Mouse (Mus musculus): ENCODE measurements around the gene Poc1b. TPM values are rescaled to one million over a fixed set of nuclear protein-coding genes. Genes with fewer than 3 reads are reported as not detected.

Poc1b gene
- polyA plus RNA-seq, 1 experiment from 2014 or later: 20.4 TPM

GRCm38 (mm10) chr10:99115471-99116236, 8.8 kb downstream of the Poc1b start:
- Histone ChIP-seq H3K27me3 (no peaks in the 10 kb centered on the region), H3K4me2 (no peak overlapping the region), H3K9ac (no peak overlapping the region), H3K4me1 (peaks cover 28% of the 10 kb centered on the region), H3K4me3 (no peak overlapping the region), H3K9me3 (no peaks in the 10 kb centered on the region), H3K36me3 (no peaks in the 10 kb centered on the region), H3K27ac (no peak overlapping the region)
- ATAC-seq (ENCODE audit: insufficient number of reproducible peaks, insufficient read depth, low FRiP score, low TSS enrichment, low read depth): no peak
- WGBS: 47% methylated on average over 18 of the region's 18 CpGs

GRCm38 (mm10) chr10:99116237-99116632, 9.4 kb downstream of the Poc1b start:
- H3K27ac ChIP-seq: no peak overlapping the region
- peaks cover 26% of the 10 kb centered on the region for H3K4me1 ChIP-seq
- no peak for ATAC-seq (ENCODE audit: insufficient number of reproducible peaks, insufficient read depth, low FRiP score, low TSS enrichment, low read depth)
- H3K9ac ChIP-seq: no peak overlapping the region
- 70% methylated on average over 8 of the region's 8 CpGs for WGBS
- H3K9me3 ChIP-seq: no peaks in the 10 kb centered on the region
- H3K4me2 ChIP-seq: no peak overlapping the region
- no peaks in the 10 kb centered on the region for H3K27me3 ChIP-seq
- H3K4me3 ChIP-seq: no peak overlapping the region
- no peaks in the 10 kb centered on the region for H3K36me3 ChIP-seq

- Histone ChIP-seq H3K9me3 (no peaks in the 10 kb centered on the region), H3K4me2 (no peak overlapping the region), H3K9ac (no peak overlapping the region), H3K4me1 (peaks cover 24% of the 10 kb centered on the region), H3K4me3 (no peak overlapping the region), H3K27ac (no peak overlapping the region), H3K27me3 (no peaks in the 10 kb centered on the region), H3K36me3 (no peaks in the 10 kb centered on the region)
- no peak for ATAC-seq (ENCODE audit: insufficient number of reproducible peaks, insufficient read depth, low FRiP score, low TSS enrichment, low read depth)
- 85% methylated on average over 16 of the region's 16 CpGs for WGBS
These were observed 10.1 kb downstream of the Poc1b start for GRCm38 (mm10) chr10:99116650-99117615.

- Histone ChIP-seq H3K36me3 (no peaks in the 10 kb centered on the region), H3K4me2 (no peak overlapping the region), H3K27ac (no peak overlapping the region), H3K27me3 (no peaks in the 10 kb centered on the region), H3K4me1 (peaks cover 24% of the 10 kb centered on the region), H3K4me3 (no peak overlapping the region), H3K9ac (no peak overlapping the region), H3K9me3 (no peaks in the 10 kb centered on the region)
- ATAC-seq (ENCODE audit: insufficient number of reproducible peaks, insufficient read depth, low FRiP score, low TSS enrichment, low read depth): no peak
- WGBS: 78% methylated on average over 10 of the region's 10 CpGs
These were observed 11.0 kb downstream of the Poc1b start for GRCm38 (mm10) chr10:99117876-99118275.

- H3K4me2 ChIP-seq: peak overlapping the region; percentile 11; the same call in 1 of the 2 replicates
These were observed 11.9 kb downstream of the Poc1b start for GRCm38 (mm10) chr10:99118697-99119096.

GRCm38 (mm10) chr10:99119471-99119870, 12.6 kb downstream of the Poc1b start:
- Histone ChIP-seq H3K27ac (no peak overlapping the region), H3K27me3 (no peaks in the 10 kb centered on the region), H3K9me3 (no peaks in the 10 kb centered on the region), H3K9ac (no peak overlapping the region), H3K4me3 (no peak overlapping the region), H3K4me2 (no peak overlapping the region), H3K4me1 (peaks cover 24% of the 10 kb centered on the region), H3K36me3 (no peaks in the 10 kb centered on the region)
- 80% methylated on average over 4 of the region's 4 CpGs for WGBS
- ATAC-seq (ENCODE audit: insufficient number of reproducible peaks, insufficient read depth, low FRiP score, low TSS enrichment, low read depth): no peak

More at GRCm38 (mm10) chr10:99118697-99119096, 11.9 kb downstream of the Poc1b start:
- Histone ChIP-seq H3K36me3 (no peaks in the 10 kb centered on the region), H3K4me1 (peaks cover 24% of the 10 kb centered on the region), H3K27ac (no peak overlapping the region), H3K9me3 (no peaks in the 10 kb centered on the region), H3K4me3 (no peak overlapping the region), H3K9ac (no peak overlapping the region), H3K27me3 (no peaks in the 10 kb centered on the region)
- ATAC-seq (ENCODE audit: insufficient number of reproducible peaks, insufficient read depth, low FRiP score, low TSS enrichment, low read depth): 0 out of 2 replicates have a peak, but pooled peaks have one; percentile 32
- 28% methylated on average over 6 of the region's 6 CpGs for WGBS

- H3K36me3 ChIP-seq: peaks cover 16% of the 10 kb centered on the region
- ATAC-seq (ENCODE audit: insufficient number of reproducible peaks, insufficient read depth, low FRiP score, low TSS enrichment, low read depth): no peak
- peaks cover 11% of the 10 kb centered on the region for H3K4me1 ChIP-seq
- WGBS: 75% methylated on average over 4 of the region's 4 CpGs
- no peaks in the 10 kb centered on the region for H3K27me3 ChIP-seq
- no peak within 1 kb of the TSS for H3K4me2 ChIP-seq
- H3K4me3 ChIP-seq: no peak within 1 kb of the TSS
- no peaks in the 10 kb centered on the region for H3K9me3 ChIP-seq
- H3K27ac ChIP-seq: no peak within 1 kb of the TSS
- no peak within 1 kb of the TSS for H3K9ac ChIP-seq
These were observed 19.4 kb downstream of the Poc1b start, which contains the start of gene Phxr2 for GRCm38 (mm10) chr10:99126225-99126624. Gene Phxr2, minus strand, starts transcription at chr10:99126325.

GRCm38 (mm10) chr10:99126954-99127353, 20.1 kb downstream of the Poc1b start:
- Histone ChIP-seq H3K27ac (no peak overlapping the region), H3K4me1 (peaks cover 12% of the 10 kb centered on the region), H3K9ac (no peak overlapping the region), H3K4me2 (no peak overlapping the region), H3K27me3 (no peaks in the 10 kb centered on the region), H3K36me3 (peaks cover 16% of the 10 kb centered on the region), H3K4me3 (no peak overlapping the region), H3K9me3 (no peaks in the 10 kb centered on the region)
- 85% methylated on average over 14 of the region's 14 CpGs for WGBS
- no peak for ATAC-seq (ENCODE audit: insufficient number of reproducible peaks, insufficient read depth, low FRiP score, low TSS enrichment, low read depth)

- Histone ChIP-seq H3K9me3 (no peaks in the 10 kb centered on the region), H3K9ac (no peak overlapping the region), H3K36me3 (peaks cover 18% of the 10 kb centered on the region), H3K4me3 (no peak overlapping the region), H3K4me1 (peaks cover 12% of the 10 kb centered on the region), H3K4me2 (no peak overlapping the region), H3K27ac (no peak overlapping the region), H3K27me3 (no peaks in the 10 kb centered on the region)
- no peak for ATAC-seq (ENCODE audit: insufficient number of reproducible peaks, insufficient read depth, low FRiP score, low TSS enrichment, low read depth)
- WGBS: 81% methylated on average over 11 of the region's 11 CpGs
These were observed 20.9 kb downstream of the Poc1b start for GRCm38 (mm10) chr10:99127691-99128261.

- WGBS: 45% methylated on average over 6 of the region's 6 CpGs
- Histone ChIP-seq H3K9ac (no peak overlapping the region), H3K27me3 (no peaks in the 10 kb centered on the region), H3K4me1 (peaks cover 12% of the 10 kb centered on the region), H3K27ac (no peak overlapping the region), H3K4me2 (no peak overlapping the region), H3K9me3 (no peaks in the 10 kb centered on the region), H3K36me3 (peaks cover 21% of the 10 kb centered on the region), H3K4me3 (no peak overlapping the region)
- ATAC-seq (ENCODE audit: insufficient number of reproducible peaks, insufficient read depth, low FRiP score, low TSS enrichment, low read depth): no peak
These were observed 23.8 kb downstream of the Poc1b start for GRCm38 (mm10) chr10:99130611-99131010.

GRCm38 (mm10) chr10:99131298-99131697, 24.5 kb downstream of the Poc1b start:
- Histone ChIP-seq H3K27me3 (no peaks in the 10 kb centered on the region), H3K9ac (no peak overlapping the region), H3K27ac (no peak overlapping the region), H3K4me2 (no peak overlapping the region), H3K4me1 (peaks cover 12% of the 10 kb centered on the region), H3K4me3 (no peak overlapping the region), H3K36me3 (peaks cover 21% of the 10 kb centered on the region), H3K9me3 (no peaks in the 10 kb centered on the region)
- WGBS: 56% methylated on average over 5 of the region's 5 CpGs
- 0 out of 2 replicates have a peak, but pooled peaks have one; percentile 46 for ATAC-seq (ENCODE audit: insufficient number of reproducible peaks, insufficient read depth, low FRiP score, low TSS enrichment, low read depth)

Data from embryonic facial prominence, embryonic 13.5 days (tissue).